Mouse (Mus musculus): ENCODE data around the gene Tprn. TPM values are rescaled to one million over a fixed set of nuclear protein-coding genes. Genes with fewer than 3 reads are reported as not detected.

Gene Tprn
- polyA plus RNA-seq (2015; fragmentation: Nextera tagmentation; extraction: Ambion mirVana): 10.2 and 12.6 TPM in 2 replicates

DNA sequence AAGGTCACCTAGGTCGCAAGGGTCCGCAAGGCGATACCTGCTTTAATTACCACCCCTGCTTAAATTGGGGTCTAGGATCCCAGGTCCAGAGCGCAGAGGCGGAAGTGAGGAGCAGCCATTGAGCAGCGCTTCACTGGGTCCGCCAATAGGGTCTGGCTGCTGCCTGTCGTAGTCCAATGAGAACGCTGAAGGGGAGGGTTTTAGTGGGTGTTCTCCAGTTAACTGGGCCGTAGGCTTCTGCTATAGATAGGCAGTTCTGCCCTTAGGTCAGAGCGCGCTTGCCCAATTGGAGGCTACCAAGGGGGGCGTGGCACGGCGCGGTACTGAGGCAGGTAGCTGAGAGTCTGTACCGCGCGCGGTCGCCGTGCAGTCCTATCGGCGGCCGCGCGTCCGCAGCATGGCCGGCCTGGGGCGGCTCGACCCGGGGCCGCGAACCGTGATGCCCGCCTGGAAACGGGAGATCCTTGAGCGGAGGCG is at the start of gene Tprn:
Tprn (plus strand) TSS at position 328 of the 477 bp plus-strand sequence.
- peak; percentile 95 for DNase-seq (ENCODE audit: low spot score)

GRCm38 (mm10) chr2:25213266-25213865 is 49.1 kb upstream of the Tprn start:
- no peak for DNase-seq (ENCODE audit: low spot score)

DNA sequence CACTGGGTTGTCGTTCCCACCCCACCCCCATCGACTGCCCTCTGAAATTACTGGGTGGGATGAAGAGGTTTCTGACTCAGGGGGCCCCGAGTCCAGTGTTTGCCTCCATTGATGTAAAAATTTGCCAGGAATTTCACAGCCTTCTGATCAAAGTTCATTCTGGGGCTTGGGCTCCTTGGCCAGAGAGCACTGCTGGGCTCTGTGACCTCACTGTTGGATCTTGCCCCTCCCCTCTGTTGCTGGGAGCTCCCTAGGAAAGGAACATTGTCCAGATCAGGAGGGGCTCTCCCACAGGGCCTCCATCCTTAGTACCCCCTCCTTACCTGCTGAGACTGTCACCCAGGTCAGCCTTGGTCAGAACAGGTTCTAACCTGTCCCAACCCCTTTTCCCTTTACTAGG is 48.0 kb upstream of the Tprn start, which contains the start of gene Stpg3:
Stpg3 (minus strand) TSS at position 194 of the 400 bp plus-strand sequence.
- DNase-seq (ENCODE audit: low spot score): no peak

DNA sequence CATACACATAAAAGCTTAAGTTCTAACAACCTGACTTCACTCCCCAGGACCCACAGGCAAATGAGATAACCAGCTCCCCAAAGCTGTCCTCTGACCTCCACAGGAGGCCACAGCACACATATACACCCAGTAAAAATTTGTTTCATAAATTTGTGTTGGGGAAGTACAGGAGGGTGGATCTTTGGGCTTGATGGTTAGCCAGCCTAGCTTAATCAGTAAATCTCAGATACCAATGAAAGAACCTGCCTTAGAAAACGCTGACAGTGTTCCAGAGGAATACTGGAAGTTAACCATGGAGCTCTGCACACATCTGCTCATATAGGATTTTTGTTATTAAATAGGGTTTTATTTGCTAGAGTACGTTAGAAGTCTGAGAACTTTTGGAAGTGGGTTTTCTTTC is 44.8 kb upstream of the Tprn start:
- DNase-seq (ENCODE audit: low spot score): no peak

- DNase-seq (ENCODE audit: low spot score): no peak
Observed at GRCm38 (mm10) chr2:25218445-25218844, 44.0 kb upstream of the Tprn start, which contains the start of gene Fam166a. Fam166a (plus strand) TSS chr2:25218745.

GRCm38 (mm10) chr2:25221331-25221772 is 41.1 kb upstream of the Tprn start:
- DNase-seq (ENCODE audit: low spot score): no peak

DNA sequence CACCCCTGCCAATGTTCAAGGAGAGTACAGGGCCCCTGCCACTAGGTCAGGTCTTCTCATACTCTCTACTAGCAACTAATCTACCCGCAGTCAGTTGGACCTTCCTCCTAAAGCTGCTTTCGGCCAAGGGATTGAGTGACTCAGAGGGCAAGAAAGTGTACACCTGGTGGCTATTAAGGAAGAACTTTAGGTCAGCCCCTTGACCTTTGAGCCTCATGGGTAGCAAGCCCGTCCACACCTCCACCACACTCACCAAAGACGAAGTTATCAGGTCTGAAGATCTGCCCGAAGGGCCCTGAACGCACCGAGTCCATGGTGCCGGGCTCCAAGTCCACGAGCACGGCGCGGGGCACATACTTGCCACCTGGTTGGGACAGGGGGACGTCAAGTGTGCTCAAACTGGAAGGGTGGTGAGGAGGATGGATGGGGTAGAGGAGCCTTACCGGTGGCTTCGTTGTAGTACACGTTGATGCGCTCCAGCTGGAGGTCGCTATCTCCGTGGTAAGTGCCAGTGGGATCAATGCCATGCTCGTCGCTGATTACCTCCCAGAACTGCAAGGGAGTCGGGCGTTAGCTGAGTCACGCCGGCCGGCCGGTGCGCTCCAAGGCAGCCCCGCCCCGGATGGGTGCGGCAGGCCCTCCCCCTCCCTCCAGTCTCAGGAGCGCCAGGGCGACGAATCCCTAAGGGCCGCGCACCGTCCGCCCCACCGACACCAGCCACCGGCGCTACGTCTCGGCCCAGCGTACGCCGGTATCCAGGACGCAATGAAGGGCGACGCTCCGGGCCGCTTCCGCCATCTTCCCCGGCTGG is 38.5 kb upstream of the Tprn start:
- peak; percentile 81 for DNase-seq (ENCODE audit: low spot score)

DNA sequence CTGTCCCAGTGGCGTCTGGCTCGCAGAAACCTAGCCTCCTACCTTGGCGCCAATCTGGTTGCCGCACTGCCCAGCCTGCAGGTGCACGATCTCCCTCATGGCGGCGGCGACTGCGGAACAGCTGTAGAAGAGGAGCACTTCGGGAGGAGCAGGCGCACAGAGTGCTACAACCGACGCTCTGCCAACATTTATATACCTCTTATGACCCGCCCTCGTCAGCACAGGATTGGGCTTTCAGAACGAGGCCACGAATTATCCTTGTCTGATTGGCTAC is 38.0 kb upstream of the Tprn start, which contains the start of gene Tubb4b:
Tubb4b (minus strand) TSS at position 211 of the 274 bp plus-strand sequence.
- no peak for DNase-seq (ENCODE audit: low spot score)

DNA sequence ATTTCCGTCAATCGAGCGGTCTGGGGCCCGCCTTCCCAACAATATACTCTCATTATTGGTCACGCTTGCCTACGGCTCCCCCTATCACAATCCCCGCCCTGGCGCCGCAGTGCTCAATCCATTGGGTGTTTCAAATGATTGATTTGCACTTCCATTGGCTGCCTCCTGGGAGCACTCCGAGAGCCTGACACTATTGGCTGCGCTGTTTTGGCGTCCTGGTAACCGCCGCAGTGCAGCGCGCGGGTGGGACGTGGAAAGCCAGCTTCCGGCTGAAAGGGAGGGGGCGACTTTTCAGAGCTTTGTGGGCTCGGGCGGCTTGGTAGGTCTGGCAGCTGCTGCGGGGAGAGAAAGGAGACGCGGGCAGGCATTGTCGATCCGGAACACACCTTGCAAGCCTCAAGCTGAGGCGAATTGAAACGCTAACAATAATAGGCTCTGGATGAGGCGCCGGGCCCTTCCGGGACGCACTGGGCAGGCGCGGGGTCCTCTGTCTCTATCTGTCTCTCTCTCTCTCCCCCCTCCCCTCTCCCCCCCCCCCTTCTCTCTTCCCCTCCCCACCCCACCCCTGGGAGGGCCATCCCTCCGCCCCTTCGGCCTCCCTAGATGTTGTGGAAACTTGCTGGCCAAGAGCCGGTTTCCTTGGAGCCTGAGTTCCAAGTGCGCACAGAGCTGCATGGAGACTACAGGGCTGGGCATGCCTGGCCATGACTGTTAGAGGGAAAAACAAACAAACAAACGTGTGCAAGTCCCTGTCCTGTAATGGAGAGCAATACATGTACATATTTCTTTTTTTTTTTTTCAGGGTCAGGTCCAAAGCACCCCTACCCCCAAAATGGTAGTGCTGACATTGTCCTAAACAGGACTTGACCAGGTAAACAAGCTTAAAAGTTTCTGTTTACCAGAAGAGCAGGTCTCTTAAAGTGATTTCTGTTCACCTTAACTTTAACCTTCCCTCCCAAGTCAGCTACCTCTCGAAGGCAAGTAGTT is 37.4 kb upstream of the Tprn start:
- peak; percentile 100 for DNase-seq (ENCODE audit: low spot score)

GRCm38 (mm10) chr2:25225811-25226379 is 36.5 kb upstream of the Tprn start:
- no peak for DNase-seq (ENCODE audit: low spot score)

DNA sequence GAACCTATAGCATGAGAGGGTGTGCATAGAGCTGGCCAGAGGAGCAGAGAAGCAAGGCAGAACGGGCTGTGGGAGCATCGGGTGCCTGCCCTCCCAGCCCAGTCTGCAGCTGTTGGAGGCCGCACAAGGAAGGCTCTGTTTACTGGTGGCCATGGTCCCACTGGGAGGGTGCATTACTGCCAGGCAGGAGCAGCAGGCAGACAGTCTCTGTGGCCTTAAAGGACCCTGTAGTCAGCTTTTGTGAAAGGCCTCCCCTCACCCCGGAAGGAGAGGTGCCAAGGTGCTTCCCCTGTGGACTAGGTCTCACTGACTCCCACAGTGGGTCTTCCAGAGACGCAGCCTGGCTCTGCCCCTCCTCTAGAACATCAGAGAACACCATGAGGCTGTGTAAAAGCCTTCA is 35.6 kb upstream of the Tprn start:
- DNase-seq (ENCODE audit: low spot score): no peak

DNA sequence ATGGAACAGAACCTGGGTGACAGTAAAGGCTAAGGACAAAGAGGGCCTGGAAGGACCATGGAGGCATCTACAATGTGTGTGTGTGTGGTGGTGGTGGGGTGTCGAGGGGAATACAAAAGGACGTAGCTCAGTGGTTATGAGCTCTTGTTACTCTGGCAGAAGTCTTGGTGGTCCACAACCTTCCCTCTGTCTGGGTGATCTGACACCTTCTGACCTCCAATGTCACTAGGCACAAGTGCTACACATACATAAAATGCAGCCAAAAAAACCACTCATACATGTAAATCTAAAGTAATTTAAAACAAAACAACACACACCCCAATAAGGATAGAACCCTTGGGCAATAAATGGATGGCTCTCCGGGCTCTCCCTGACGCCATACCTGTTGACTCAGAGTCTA is 35.0 kb upstream of the Tprn start:
- DNase-seq (ENCODE audit: low spot score): no peak

DNA sequence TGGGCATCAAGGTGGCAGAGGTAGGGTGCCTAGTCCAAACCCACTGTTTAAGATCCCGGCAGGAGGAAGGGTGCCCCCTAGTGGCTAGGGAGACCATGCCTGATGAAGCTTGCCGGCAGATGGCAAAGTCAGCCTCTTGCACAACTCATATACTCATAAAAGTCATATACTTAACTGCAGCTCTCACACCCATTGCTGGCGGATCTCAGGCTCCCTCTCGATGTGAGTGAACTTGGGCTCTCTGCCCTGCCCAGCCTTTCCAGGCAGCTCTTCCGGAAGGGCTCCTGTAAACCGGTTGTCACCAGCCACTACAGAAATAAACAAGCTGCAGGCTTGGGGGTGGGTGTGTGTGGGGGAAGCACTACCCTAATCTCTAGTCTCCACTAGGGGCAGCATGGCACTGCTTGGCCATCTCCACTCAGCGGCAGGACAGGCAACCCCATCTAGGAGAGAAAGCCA is 34.0 kb upstream of the Tprn start:
- peak; percentile 91 for DNase-seq (ENCODE audit: low spot score)

DNA sequence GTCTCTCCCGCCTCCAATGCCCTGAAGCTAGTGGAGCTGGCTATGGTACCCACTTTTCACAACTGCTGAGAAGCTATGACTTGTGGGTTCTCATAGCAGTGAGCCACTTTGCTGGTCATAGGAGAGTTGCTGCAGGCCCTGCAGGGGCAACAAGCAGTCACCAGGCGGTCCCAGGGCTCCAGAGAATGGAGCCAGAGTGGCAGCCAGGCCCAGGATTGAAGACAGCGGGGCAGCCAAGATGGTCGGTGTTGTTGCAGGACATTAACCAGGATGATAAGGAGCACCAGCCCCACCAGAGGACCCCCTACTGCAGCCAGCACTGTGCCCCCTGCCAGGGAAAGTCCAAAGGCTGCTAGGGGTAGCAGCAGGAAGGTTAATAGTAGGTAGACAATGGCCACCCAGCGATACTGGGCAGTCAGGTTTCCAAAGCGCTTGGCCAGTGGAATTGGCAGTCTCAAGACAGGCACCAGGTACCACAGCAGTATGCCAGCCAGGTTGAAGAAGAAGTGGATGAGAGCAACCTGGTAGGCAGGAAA is 33.4 kb upstream of the Tprn start:
- no peak for DNase-seq (ENCODE audit: low spot score)

DNA sequence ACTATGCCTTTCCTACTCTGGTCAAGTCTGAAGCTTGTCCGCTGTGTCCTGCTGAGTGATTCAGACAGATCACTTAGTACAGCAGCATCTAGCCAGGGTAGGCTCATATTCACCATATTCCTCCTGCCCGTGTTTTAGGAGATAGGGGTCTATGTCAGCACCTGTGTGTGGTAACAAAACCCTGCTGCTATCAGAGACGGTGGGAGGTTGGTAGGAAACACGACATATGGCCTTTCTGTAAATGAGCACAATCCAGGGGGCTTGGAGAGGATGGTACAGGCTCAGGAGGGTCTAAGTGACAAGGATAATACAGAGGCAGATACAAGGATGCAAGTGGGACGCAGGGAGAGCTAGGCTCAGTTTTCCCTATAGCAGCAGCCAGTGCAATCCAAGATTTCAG is 32.8 kb upstream of the Tprn start:
- DNase-seq (ENCODE audit: low spot score): no peak

GRCm38 (mm10) chr2:25230581-25230980 is 31.8 kb upstream of the Tprn start:
- no peak for DNase-seq (ENCODE audit: low spot score)

DNA sequence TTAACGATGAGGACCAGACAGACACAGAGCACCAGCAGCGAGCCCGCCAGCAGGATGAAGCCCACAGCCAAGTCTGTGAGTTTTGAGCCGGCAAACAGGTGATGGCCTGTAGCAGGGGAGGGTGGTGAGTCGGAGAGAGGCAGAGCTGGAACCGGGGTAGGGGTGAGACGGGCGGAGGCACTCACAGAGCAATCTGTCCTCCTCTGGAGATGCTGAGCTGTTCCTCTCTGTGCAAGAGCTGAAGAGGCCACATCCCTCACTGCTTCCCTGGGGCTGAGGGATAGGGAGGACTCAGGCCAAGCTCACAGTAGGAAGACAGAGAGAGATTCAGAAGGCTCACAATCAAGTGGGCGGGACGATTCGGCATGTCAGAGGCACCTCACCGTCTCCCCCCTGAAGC is 31.4 kb upstream of the Tprn start:
- DNase-seq (ENCODE audit: low spot score): no peak

DNA sequence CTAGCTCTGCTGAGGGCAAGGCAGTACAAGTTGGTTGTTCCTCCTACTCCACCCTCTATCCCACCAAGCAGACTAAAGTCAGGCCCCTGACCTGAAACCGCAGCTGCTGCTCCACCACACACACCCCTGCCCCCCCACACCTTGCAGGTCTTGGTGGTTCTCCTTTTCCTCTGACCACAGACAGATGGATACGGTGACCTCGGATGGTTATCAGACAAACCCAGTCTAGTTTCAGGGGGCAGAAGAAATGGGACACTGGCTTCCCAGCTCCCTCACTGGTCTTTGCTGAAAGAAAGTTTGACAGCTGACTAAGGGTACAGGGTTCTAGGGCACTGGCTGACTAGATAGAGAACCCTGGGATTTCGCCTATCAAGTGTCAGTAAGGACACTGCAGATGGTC is 29.0 kb upstream of the Tprn start:
- DNase-seq (ENCODE audit: low spot score): no peak

GRCm38 (mm10) chr2:25234050-25234449 is 28.4 kb upstream of the Tprn start, which contains the start of gene Slc34a3:
Slc34a3 (minus strand) TSS chr2:25234364.
- DNase-seq (ENCODE audit: low spot score): no peak

- DNase-seq (ENCODE audit: low spot score): no peak
Observed at GRCm38 (mm10) chr2:25234551-25235220, 27.7 kb upstream of the Tprn start.

All from thymus, postnatal 0 days (tissue).